Mouse (Mus musculus) adrenal gland, postnatal 14 days (tissue): ENCODE data around the gene 1700012P22Rik. TPM values are rescaled to one million over a fixed set of nuclear protein-coding genes. Genes with fewer than 3 reads are reported as not detected.

Experiments used
- total RNA-seq: library from RNA; stranded (reverse); gene quantifications from 2 replicates; pipeline ENCODE4 v1.2.3, GENCODE M21; 2021

1700012P22Rik gene
- total RNA-seq, 1 experiment from 2014 or later = not detected

Other genes starting within 250 kb of the 1700012P22Rik start
- gene Oog2, start 248.1 kb downstream of the 1700012P22Rik start, total RNA-seq = not detected in 2 replicates
- not detected in 2 replicates for gene C87977, start 225.5 kb downstream of the 1700012P22Rik start, total RNA-seq
- gene Pramel5, start 158.3 kb downstream of the 1700012P22Rik start, total RNA-seq = not detected in 2 replicates
- gene Gm13128, start 108.5 kb downstream of the 1700012P22Rik start, total RNA-seq = not detected in 2 replicates
- gene Gm13119, start 80.8 kb downstream of the 1700012P22Rik start, total RNA-seq = not detected in 2 replicates
- not detected in 2 replicates for gene Pramef20, start 60.8 kb downstream of the 1700012P22Rik start, total RNA-seq
- gene Pramef12, start 30.3 kb downstream of the 1700012P22Rik start, total RNA-seq = not detected in 2 replicates
- not detected in 2 replicates for gene Gm9944, start 14.5 kb upstream of the 1700012P22Rik start, total RNA-seq
- gene Aadacl3, start 25.0 kb upstream of the 1700012P22Rik start, total RNA-seq = not detected in 2 replicates
- gene 9430007A20Rik, start 81.0 kb upstream of the 1700012P22Rik start, total RNA-seq = not detected in 2 replicates
- gene Gm13124, start 126.4 kb upstream of the 1700012P22Rik start, total RNA-seq = not detected in 2 replicates
- gene Aadacl4, start 174.9 kb upstream of the 1700012P22Rik start, total RNA-seq = not detected in 2 replicates
- gene Gm436, start 247.6 kb upstream of the 1700012P22Rik start, total RNA-seq = not detected in 2 replicates